Mouse (Mus musculus) heart, embryonic 10.5 days (tissue): ENCODE data around the gene Dhx37. TPM values are rescaled to one million over a fixed set of nuclear protein-coding genes. Genes with fewer than 3 reads are reported as not detected.

Experiments
- DNase-seq: peaks from one replicate; pipeline ENCODE4 v3.0.0-alpha.2; 2017; ENCODE audit warnings: low spot score
- H3K27ac ChIP-seq: fragments of 300-500 bp; sonication (generic); 2 replicates; pipeline ENCODE4 v1.5.1; 2016; ENCODE audit warnings: mild to moderate bottlenecking
- H3K27me3 ChIP-seq: fragments of 300-500 bp; sonication (generic); 2 replicates; pipeline ENCODE4 v1.6.1; 2016; ENCODE audit warnings: mild to moderate bottlenecking; ENCODE audit not compliant: poor library complexity, insufficient read depth, severe bottlenecking
- H3K36me3 ChIP-seq: fragments of 300-500 bp; sonication (generic); 2 replicates; pipeline ENCODE4 v1.6.1; 2016; ENCODE audit warnings: mild to moderate bottlenecking, moderate library complexity
- H3K4me1 ChIP-seq: fragments of 300-500 bp; sonication (generic); 2 replicates; pipeline ENCODE4 v1.6.1; 2016; ENCODE audit warnings: mild to moderate bottlenecking
- H3K4me3 ChIP-seq: fragments of 300-500 bp; sonication (generic); 2 replicates; pipeline ENCODE4 v1.5.1; 2016; ENCODE audit warnings: mild to moderate bottlenecking, moderate library complexity
- H3K9me3 ChIP-seq: fragments of 300-500 bp; sonication (generic); 2 replicates; pipeline ENCODE4 v1.6.1; 2016; ENCODE audit warnings: mild to moderate bottlenecking, moderate library complexity
- WGBS: fragments of 180-500 bp; shearing (Covaris S2); methylation state at CpG from one replicate; pipeline ENCODE4 v1.1.7; 2016; 5-methylcytosine and 5-hydroxymethylcytosine counted together
- microRNA-seq: library from miRNA; unstranded; fragments of <30 nt; microRNA quantifications from one replicate; pipeline ENCODE4, GENCODE M21; 2017
- polyA plus RNA-seq: library from polyadenylated mRNA; unstranded; fragments of >200 nt; fragmentation: Nextera tagmentation; extraction: Ambion mirVana; gene quantifications from 2 replicates; pipeline ENCODE4 v1.2.1, GENCODE M21; 2016

Dhx37 gene
- polyA plus RNA-seq, 1 experiment from 2014 or later: 15.9 TPM

GRCm38 (mm10) chr5:125377214-125377613 lies 56.7 kb downstream of the Dhx37 start:
- Histone ChIP-seq H3K4me3 (no peak overlapping the region), H3K36me3 (no peaks in the 10 kb centered on the region), H3K9me3 (no peaks in the 10 kb centered on the region), H3K27me3 (no peaks in the 10 kb centered on the region), H3K27ac (no peak overlapping the region), H3K4me1 (no peaks in the 10 kb centered on the region)
- 55% methylated on average over 7 of the region's 7 CpGs for WGBS
- DNase-seq: no peak

- Histone ChIP-seq H3K27ac (no peak overlapping the region), H3K9me3 (no peaks in the 10 kb centered on the region), H3K4me1 (0 out of 2 replicates have a peak, but pooled peaks cover 3% of the 10 kb centered on the region), H3K4me3 (no peak overlapping the region), H3K36me3 (no peaks in the 10 kb centered on the region), H3K27me3 (no peaks in the 10 kb centered on the region)
- 85% methylated on average over 2 of the region's 2 CpGs for WGBS
- no peak for DNase-seq
These were observed 58.0 kb downstream of the Dhx37 start for GRCm38 (mm10) chr5:125375871-125376270.

- no peaks in the 10 kb centered on the region for H3K36me3 ChIP-seq
- no peak overlapping the region for H3K27ac ChIP-seq
- DNase-seq: no peak
- H3K9me3 ChIP-seq: no peaks in the 10 kb centered on the region
- no peak overlapping the region for H3K4me3 ChIP-seq
- 0 out of 2 replicates have a peak, but pooled peaks cover 3% of the 10 kb centered on the region for H3K4me1 ChIP-seq
- H3K27me3 ChIP-seq: no peaks in the 10 kb centered on the region
- 51% methylated on average over 4 of the region's 4 CpGs for WGBS
These were observed 61.9 kb downstream of the Dhx37 start for GRCm38 (mm10) chr5:125372027-125372426.

GRCm38 (mm10) chr5:125370950-125371693 lies 62.8 kb downstream of the Dhx37 start:
- Histone ChIP-seq H3K27me3 (no peaks in the 10 kb centered on the region), H3K4me3 (no peak overlapping the region), H3K4me1 (0 out of 2 replicates have a peak, but pooled peaks cover 3% of the 10 kb centered on the region), H3K36me3 (no peaks in the 10 kb centered on the region), H3K9me3 (no peaks in the 10 kb centered on the region), H3K27ac (no peak overlapping the region)
- WGBS: 71% methylated on average over 7 of the region's 7 CpGs
- DNase-seq: no peak

GRCm38 (mm10) chr5:125368568-125368967 lies 65.4 kb downstream of the Dhx37 start:
- no peak for DNase-seq
- Histone ChIP-seq H3K4me1 (0 out of 2 replicates have a peak, but pooled peaks cover 3% of the 10 kb centered on the region), H3K9me3 (no peaks in the 10 kb centered on the region), H3K27ac (no peak overlapping the region), H3K27me3 (no peaks in the 10 kb centered on the region), H3K4me3 (no peak overlapping the region), H3K36me3 (no peaks in the 10 kb centered on the region)
- WGBS: 1% methylated on average over 4 of the region's 4 CpGs

- H3K27me3 ChIP-seq: no peaks in the 10 kb centered on the region
- H3K27ac ChIP-seq: no peak overlapping the region
- H3K4me3 ChIP-seq: no peak overlapping the region
- no peak for DNase-seq
- no peaks in the 10 kb centered on the region for H3K36me3 ChIP-seq
- 0 out of 2 replicates have a peak, but pooled peaks cover 3% of the 10 kb centered on the region for H3K4me1 ChIP-seq
- WGBS: 71% methylated on average over 5 of the region's 5 CpGs
- H3K9me3 ChIP-seq: no peaks in the 10 kb centered on the region
These were observed 65.8 kb downstream of the Dhx37 start for GRCm38 (mm10) chr5:125368156-125368555.

- Histone ChIP-seq H3K4me3 (no peak overlapping the region), H3K9me3 (no peaks in the 10 kb centered on the region), H3K4me1 (no peaks in the 10 kb centered on the region), H3K36me3 (no peaks in the 10 kb centered on the region), H3K27me3 (no peaks in the 10 kb centered on the region), H3K27ac (no peak overlapping the region)
- DNase-seq: no peak
- 56% methylated on average over 4 of the region's 4 CpGs for WGBS
These were observed 69.0 kb downstream of the Dhx37 start for GRCm38 (mm10) chr5:125364851-125365429.

- no peaks in the 10 kb centered on the region for H3K9me3 ChIP-seq
- no peak overlapping the region for H3K27ac ChIP-seq
- no peaks in the 10 kb centered on the region for H3K36me3 ChIP-seq
- no peaks in the 10 kb centered on the region for H3K27me3 ChIP-seq
- 56% methylated on average over 7 of the region's 7 CpGs for WGBS
- H3K4me1 ChIP-seq: no peaks in the 10 kb centered on the region
- H3K4me3 ChIP-seq: no peak overlapping the region
- DNase-seq: no peak
These were observed 70.0 kb downstream of the Dhx37 start for GRCm38 (mm10) chr5:125363894-125364293.

Small RNAs within 50 kb of the gene (microRNA-seq; reads per million reads assigned to microRNA genes)
- gene Gm27551: not detected

Other genes starting within 250 kb of the Dhx37 start
- 73.1 and 94.3 TPM in 2 replicates for gene Scarb1, start 93.0 kb downstream of the Dhx37 start, polyA plus RNA-seq
- 0.34 and 0.67 TPM in 2 replicates for gene Gm10382, start 44.8 kb downstream of the Dhx37 start, polyA plus RNA-seq
- gene Ubc, start 43.9 kb downstream of the Dhx37 start, polyA plus RNA-seq: 921 and 966 TPM in 2 replicates
- 45.6 and 52.9 TPM in 2 replicates for gene Bri3bp, start 7.4 kb upstream of the Dhx37 start, polyA plus RNA-seq
- gene Aacs, start 41.7 kb upstream of the Dhx37 start, polyA plus RNA-seq: 24.2 and 30.1 TPM in 2 replicates
- 0.04 TPM in 1 of 2 replicates, not detected in the other for gene Tmem132b, start 97.7 kb upstream of the Dhx37 start, polyA plus RNA-seq